Mouse (Mus musculus): ENCODE results near the gene Loxl4. TPM values are rescaled to one million over a fixed set of nuclear protein-coding genes. Genes with fewer than 3 reads are reported as not detected.

Loxl4 gene
- 1 to 10 TPM; 1.9 TPM for total RNA-seq (2021)

DNA sequence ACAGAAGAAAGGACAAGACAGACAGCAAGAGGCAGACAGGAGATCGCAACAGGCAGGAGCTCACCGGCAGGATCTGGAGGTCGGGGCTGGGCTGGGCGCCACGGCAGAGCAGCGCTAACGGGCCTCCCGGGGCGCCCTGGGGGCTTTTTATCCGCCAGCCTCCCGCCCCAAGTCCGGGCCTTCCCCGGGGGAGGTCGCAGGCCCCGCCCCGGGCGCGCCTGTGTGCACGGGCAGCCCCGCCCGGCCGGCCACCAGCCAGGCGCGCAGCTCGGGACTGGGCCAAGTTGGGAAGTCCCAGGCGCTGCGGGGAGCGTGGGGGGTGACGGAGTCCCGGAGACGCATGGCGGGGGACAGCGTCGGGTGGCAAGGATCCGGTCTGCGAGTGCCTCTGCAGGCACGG, at the start of gene Loxl4:
TSS of gene Loxl4 (minus strand) at position 160 of the 400 bp plus-strand sequence.
- peak; percentile 79 for DNase-seq

DNA sequence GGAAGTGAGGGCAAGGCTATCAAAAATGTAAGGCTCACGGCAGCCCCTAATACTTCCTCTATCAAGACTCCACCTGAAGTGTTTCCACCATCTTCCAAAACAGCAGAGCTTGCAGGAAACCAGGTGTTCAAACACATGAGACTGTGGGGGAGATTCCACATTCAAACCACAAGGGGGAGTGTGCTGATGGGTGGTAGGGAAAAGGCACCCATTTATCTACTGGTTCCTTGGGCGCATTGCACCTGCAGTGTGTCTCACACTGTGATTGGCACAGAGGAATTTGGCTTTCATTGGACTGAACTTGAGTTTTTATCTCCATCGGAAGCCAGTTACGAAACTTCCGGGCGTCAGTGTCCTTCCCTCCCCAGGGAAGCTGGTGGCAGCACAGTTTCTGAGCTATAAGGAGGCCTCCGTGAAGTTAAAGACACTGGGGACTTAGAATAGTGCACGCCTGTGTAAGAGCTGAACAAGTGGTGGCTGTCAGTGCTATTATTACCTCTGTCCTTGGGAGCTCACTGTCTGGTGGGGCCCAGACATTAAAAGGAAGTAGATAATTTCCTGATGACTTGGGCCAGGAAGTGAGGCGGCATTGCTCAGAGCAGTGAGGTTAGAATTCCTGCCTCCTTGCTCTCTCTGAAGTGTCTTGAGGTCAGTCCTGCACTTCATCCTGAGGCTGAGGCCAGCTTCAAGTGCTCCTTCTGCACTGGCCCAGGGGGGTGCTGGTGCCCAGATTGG, 49.0 kb upstream of the Loxl4 start:
- DNase-seq, result peak; percentile 25

DNA sequence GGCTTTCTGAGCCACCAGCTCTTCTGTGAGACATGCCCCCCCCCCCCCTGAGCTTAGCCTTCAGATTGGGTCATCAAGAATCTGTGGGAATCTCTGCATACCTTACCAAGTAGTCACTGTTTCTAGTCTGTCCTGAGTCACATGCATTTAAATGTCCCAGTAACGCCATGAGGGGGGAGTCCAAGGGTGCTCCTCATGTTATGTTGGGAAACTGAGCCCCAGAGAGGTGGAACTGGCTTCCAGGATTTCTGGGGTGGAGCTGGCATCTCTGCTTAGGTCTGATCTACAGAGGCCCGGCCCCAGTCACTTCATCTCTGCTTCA, 47.6 kb upstream of the Loxl4 start:
- no peak for DNase-seq

DNA sequence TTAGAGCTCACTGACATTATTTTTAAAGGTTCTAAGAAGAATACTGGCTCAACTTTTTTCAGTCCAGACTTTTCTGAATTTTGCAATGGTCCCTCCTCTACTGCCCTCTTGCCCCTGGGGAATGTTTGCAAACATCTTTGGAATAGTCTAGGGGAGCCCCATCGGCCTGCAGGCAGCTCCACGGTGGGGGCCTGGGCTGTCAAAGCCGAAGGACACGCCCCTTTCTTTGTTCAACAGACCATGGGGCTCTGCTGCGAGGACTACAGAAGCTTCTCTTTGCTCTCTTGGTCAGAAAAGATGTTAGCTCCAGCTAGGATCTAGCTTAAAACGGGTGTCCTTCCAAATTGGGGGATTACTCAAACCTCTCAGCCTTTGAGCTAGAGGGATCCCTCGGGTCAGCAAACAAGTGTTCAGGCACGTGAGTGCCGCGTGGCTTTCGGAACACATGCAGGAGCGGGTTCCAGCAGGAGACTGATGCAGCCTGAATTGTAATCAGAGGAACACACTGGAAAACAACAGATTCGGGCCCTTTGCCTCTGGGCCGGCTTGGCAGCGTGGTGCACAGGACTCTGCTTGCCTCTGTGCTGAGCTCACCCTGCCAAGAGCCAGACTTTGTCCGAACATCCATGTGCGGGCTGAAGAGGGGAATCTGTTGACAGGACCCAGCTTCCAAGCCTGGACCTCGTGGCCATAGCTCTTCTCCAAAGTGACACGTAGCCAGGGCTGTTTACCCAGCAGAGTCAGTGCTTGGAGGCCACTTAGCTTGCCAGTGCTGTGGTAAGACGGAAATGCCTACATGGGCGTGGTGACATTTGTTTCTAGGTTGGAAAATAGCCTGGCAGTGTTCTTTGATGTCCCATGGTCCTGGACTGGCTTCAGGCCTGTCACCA, 47.0 kb upstream of the Loxl4 start:
- peak; percentile 63 for DNase-seq

DNA sequence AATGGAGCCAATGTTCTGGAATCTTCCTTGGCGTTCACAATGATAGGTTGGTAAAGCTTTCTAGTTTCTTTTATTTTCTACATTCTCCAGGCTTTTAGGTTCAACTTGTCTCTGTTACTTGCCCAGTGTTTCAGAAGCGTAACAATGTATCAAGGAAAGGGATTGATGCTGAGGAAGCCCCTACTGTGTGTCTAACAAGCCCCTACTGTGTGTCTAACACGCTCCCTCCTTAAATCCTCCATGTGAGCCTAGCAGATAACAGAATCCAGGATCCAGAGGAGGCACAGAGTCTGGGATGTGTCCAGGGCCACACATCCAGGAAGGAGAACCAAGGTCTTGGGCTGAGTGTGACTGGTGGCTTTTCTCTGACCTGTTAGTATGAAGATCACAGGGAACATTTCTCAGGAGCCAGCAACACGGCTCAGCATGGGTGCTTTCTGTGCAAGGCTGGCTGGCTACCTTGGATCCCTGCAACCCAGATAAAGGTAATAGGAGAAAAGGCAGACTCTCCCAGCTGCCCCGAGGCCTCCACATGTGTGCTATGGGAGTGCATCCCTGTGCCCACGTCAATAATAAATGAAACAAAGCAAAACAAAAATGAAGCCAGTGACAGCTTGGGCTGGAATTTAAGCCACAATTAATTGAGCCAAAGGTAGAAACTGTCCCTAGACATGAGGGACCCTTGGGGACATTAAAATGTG, 46.0 kb upstream of the Loxl4 start:
- DNase-seq, result no peak

DNA sequence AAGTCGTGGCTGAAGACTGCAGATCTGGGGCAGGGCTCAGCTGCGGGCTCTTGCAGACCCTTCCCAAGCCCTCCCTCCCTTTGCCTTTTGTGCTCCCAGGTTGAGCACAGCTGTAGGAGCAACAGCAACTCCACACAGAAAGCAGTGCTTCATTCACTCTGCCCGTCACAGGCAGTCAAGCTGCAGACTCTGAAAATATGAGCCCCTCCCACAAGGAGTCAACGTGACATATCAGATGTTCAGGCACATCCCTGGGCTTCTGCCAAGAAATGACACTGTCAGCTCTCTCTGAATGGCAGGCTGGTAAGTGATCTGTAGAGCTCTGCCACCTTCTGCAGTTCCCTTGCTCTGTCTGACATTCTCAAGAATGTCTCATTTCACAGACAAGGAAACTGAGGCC, 45.2 kb upstream of the Loxl4 start:
- no peak for DNase-seq

DNA sequence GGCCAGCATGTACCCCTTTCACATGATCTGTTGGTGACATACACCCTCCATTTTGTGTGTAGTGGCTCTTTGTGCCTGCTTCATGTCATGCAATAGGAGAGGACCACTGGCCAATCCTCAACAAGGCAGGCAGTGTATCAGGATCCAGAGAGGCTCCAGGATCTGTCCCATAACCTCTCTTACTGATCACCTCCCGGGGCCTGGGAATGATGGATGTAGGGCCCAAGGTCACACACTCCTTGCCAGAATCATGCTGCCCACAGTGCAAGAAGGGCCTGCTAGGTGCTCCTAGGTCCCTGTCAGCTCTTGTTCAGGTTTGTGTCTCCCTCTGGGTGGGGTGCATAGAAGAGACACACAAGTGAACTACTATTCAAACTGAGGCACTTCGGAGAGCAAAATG, 44.7 kb upstream of the Loxl4 start:
- no peak for DNase-seq

DNA sequence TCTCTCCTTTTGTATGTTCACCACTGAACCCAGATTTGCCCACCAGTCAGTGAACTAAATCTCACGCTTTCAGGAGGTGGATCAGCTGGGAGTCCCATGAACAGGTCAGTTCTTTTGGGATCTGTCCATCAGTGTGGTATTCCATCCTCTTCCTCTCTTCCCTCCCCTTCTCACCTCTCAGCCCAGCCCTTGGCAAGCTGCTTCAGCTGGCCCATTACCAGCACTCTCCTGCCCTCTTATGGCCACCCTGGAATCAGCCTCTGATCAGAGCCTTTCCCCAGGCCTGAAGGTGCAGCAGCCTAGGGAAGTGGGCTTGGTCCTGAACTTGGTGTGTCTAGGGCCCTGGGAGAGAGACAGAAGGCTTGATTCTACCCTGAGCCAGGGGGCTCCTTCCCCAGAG, 42.4 kb upstream of the Loxl4 start:
- DNase-seq, result peak; percentile 85

DNA sequence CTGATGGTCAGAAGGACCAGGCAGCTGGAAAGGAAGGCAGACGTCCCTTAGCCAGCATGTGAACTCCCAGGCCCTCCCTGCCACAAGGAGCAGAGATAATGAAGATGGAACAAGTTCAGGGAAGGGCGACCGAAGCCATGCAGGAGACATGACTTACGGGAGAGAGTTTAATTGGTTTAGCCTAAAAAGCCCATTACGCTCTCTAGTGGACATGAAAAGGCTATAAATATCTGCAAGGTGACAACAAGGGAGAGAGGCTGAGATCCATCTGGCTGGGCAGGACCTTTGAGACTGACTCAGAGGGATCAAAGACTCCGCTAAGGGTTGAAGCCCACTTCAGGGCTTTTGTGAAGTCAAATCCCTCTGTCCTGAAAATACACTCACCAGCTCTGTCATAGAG, 40.5 kb upstream of the Loxl4 start:
- no peak for DNase-seq

DNA sequence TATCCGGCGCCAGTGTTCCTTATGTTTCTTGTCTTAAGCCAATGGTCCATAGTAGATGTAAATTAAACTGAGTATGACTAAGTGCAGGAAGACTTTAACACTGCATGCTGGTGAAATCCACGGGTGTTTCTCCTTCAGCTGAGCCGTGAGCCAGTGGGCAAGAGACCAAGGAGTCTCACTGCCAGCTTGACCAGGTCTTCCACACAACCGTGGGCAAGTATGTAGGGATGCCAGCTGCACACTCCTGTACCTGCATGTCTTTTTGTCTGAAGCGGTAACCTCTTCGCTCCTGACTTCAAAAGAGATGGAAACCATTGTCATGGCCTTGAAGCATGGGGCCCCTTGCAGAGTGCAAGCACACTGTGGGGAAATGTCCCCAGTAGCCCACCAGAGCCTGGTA, 39.8 kb upstream of the Loxl4 start:
- DNase-seq, result no peak

DNA sequence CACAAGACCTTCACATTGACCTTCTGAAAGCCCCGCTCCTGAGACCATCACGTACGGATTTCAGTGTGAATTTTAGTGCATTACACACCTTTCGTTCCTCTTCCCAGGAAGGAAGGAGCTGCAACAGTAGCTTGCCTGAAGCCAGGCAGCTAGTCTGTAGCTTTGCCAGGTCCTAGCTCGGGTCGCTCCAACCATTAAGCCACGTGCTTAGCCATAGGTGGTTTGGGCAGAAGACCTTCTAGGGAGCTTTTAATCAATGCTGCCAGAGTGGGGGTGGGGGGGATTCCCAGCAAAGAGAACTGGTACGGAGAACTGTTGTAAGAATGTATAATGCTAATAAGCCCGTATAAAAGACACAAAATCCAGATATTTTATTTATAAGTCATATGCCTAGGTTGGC, 27.6 kb upstream of the Loxl4 start:
- peak; percentile 2 for DNase-seq

DNA sequence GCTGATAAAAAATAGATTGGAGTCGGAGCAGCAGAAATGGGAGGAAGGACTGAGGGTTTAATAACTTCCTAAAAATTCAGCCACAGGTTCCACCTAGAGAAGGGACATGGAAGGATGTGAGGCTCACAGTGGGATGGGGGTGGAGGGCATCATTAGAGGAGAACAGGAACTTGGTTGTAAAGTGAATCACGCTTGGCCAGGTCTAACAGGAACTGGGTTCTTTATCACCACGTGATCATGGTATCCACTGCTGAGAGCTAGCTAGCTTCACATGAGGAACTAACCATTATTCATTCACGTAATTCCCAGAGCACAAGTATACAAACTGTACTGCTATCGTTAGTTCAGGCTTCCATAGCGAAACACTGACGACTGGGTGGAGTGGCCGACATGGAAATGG, 26.9 kb upstream of the Loxl4 start:
- peak; percentile 1 for DNase-seq

DNA sequence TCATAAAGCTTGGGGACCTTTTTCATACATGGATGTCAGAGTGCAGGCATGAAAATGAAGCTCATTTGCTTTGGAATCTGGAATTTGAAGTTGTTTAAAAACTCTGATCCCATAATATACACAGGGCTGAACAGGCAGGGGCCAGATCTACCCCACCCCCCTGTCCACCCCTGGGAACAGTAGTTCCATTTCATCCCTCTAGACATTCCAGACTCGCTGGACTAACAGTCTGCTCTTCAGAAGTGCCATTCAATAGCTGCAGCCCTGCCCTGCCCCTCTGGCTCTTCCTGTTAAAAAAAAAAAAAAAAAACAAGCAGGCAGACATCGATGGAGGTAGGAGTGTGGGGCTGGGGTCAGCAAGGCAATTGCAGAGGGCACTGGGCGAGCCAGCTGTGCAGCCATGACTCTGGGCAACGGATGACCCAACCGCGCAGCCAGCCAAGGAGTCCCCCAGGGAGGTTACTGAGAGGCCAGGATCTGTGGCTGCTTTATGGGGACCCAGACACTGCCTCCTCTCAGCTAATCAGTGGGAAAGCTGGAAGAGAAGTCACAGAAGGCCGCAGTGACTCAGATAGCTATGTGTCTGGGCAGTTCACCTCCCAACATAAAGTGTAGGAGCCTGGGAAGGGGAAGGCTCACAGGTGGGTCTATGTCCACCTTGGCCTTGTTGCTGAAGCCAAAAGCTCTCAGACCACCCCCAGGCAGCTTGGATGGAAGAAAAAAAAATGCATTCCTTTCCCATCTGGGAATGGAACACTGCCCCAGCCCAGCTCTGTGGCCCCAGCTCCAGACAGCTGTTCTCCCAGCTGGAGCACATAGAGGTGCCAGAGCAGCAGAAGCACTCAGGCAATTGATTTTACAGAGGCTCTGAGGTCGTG, 26.2 kb upstream of the Loxl4 start:
- DNase-seq, result peak; percentile 66

DNA sequence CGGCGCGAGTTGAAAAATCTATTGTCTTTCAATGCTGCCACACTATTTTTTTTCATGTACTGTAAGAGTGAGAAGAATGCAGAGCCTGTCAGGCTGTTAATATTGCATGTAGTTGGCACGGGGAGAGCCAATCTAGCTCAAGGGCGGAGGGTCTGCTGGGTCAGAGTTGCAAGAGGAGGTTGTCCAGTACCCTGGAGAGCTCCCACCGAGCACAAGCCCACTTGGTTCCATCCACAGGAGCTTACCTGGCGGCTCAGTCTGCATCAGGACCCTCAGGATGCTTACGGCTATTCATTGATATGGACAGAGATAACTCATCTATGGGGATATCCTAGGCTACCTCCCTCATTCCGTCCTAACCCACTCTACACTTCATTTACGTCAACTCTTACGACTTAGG, 24.0 kb upstream of the Loxl4 start:
- peak; percentile 43 for DNase-seq

DNA sequence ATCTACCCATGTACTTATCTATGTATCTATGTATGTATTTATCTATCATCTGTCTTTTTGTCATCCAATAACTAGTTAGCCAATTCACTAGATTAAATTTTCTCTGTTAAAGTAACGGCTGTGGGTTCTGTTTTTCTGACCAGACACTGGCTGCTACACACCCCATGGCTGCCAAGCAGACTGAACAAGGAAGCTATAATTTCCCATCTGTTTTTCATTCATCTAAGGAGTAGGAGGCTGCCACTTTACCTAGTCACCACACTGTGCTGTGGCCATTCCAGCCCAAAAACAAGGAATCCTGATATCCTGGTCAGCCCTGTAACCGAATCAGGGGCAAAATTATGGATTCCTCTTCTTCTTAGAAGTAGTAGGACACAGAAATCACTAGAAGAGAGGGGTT, 21.0 kb upstream of the Loxl4 start:
- DNase-seq, result no peak

DNA sequence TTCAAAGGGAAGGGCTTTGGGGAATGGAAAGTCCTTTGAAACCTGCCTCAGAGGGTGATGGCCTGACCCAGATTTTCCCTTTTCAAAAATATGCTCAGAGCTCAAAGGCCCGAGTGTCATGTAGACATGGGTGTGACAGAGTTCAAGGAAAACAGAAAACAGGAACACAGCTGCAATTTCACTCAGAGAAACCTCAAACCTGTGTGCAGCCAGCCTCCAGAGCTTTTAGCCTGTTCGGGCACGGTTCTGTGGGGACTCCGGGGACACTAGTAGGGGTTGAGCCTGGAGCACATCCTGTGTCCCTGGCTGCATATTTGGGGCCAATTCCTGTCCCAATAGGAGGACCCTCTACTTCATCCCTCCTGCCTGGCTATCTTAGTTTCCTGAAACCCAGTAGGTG, 19.7 kb upstream of the Loxl4 start:
- DNase-seq, result no peak

DNA sequence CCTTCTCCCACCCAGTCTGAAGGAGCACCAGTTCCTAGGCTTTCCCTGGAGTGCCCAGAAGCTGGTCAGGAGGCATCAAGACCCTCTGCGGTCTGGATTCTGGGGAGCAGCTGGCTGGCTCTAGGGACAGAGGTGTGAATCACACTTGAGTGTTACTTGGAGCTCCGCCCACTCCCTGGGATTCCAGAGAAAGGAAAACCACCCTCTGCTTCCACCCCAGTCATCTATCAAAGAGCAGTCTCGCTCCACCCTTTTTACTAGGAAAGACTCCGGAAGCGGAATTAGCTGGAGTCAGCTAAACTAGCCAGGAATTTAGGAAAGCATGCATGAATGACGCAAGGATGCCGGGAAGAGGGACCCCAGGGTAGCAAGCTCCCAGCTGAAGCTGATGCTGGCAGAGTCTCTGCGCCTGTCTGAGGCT, 18.9 kb upstream of the Loxl4 start:
- peak; percentile 54 for DNase-seq

DNA sequence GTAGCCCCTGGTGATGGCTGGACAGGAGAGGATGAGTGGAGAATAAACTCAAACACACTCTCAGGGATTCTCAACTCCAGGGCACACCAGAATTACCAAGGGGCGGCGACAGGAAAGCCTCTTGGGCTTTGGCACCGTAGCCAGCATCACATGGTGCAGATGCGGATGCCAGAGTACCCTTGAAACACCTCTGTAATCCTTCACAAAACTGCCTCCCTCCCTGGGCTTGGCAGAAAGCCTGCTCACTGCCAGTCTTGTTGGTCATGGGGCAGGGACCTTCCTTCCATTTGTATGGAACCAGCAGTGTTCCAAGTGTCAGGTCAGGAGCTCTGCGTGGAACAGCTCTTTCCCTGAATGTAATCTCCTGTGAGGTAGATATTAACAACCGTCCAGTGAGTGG, 15.5 kb upstream of the Loxl4 start:
- DNase-seq, result peak; percentile 75

DNA sequence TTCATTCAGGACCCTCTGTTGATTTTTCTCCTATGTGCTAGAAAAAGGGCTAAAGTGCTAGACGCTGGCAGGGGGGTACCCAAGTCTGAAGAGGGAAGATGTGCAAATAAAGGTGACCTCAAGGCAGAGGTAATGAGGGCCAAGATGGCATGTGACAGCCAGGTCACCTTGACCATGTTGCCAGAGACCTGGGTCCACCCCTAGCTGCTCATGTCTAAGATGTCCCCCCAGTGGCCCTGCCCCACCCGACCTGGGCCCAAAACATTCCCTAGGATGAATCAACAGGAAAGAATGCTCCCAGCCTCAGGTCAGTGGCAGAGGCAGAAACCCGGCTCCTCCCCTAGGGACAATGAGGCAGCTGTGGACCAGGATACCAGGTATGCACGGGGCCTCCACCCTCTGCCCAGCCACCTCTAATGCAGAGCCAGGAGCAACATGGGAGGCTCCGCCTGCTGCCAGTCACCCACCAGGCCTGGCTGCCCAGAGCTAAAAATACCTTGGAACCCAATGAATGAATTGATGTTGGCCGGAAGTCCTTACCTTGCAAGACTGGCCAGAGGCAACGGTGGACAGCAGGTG, 1.1 kb upstream of the Loxl4 start:
- peak; percentile 33 for DNase-seq

DNA sequence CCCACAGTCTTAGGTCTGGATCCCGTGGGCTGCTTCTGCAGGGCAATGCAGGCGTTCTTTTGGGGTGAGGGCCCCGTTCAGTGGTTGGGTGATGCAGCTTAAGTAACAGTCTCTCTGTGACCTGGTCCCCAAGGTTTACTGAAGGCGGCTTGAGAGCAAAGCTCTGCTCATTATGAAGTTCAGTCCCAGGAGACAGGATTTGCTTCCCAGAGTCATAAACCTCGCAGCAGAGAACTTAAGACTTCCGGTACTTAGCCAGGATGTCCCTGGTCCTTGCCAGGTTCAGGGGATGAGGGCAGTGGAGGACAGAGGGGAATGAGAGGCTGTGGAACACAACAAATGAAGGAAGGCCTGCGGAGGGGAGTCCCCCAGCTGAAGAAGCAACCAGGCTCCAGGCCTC, 503 bp upstream of the Loxl4 start:
- DNase-seq, result no peak

DNA sequence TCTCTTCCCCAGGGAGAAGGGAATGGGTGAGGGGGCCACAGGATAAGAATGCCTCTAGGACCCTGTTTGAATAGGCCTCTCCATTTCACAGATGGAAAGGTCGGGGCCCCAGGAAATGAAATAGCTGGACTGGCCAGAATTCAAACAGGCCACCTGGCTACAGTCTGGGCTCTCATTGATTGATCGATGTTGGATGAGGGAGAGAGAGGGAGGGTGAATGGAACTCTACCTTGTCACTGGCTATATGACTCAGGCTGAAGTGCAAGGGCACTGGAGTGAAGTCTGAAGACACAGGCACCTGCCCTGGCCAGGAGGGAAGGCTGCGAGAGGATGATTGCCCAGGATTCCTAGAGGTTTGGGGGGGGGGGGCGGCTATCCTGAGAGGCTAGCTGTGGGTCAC, 867 bp downstream of the Loxl4 start:
- DNase-seq, result no peak

DNA sequence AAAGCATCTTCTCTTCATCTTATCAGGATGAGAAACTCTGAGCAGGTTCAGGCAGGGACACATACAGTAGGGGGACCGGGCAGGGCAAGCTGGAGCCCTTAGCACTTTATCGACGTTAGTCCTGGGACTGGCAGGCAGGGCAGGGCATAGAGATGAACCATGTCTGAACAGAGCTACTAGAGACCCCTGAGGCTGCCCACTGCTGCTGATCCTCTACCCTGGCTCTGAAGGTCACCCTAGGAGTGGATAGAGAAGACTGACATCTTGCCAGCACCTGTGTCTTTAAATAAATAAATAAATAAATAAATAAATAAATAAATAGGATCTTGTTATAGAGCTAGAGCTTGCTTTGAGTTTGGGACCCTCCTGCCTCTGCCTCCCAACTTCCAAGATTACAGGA, 2.9 kb downstream of the Loxl4 start:
- DNase-seq, result no peak

Measured in heart, postnatal 4 days (tissue).